Mouse (Mus musculus): ENCODE data around the gene Ptgs1.

Gene Ptgs1

DNA sequence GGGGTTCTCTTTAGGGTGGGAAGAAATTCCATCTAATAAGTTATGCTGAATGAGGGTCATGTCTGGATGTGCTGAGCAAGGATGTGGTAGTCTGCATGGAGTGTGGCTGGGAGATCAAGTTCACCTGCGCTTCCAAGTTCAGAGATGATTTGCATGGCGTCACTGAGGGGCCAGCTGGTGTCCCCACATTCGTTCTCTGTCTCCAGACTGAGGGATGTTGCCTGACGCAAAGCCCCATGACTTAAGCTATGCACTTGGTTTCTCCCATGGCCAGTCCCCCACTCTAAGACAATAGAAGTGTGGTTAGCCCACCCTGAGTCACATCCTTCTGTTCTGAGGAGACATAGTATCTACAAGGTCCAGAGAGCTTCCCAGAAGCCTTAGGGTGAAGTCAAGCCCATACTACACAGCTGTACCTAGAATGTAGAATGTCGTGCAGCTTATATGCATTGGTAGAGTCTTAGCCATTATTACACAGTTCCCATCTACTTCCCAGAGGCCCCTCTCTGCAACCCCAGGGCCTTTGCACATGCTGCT, 15.0 kb upstream of the Ptgs1 start:
- DNase-seq = no peak

- no peak for DNase-seq
These were observed 13.7 kb upstream of the Ptgs1 start for GRCm38 (mm10) chr2:36216546-36216945.

- no peak for DNase-seq
These were observed 13.2 kb upstream of the Ptgs1 start for GRCm38 (mm10) chr2:36216953-36217573.

DNA sequence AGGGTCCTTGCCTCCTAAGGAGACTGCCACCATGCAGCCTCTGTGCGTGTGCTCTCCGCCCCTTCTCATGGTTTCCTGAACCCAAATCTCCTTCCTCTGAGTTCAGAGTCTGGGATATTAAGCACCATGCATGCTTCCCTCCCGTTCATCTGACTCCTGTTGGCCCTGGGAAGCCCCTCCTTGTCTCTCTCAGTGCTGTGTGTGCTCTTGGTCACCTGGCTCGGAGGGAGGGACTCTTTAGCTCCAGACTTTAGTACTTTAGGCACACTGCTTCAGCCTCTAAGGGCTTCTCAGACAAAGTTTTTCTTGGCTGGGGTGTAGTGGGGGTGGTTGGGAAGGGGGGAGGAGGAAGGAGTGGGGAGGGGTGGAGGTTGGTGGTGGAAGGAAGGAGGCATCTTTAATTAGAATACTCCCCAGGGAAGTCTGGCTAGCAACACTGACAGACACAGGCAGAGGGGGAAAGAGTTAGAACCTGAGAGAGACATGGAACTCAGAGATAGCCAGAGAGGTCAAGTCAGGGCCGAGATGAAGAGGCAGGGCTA, 12.5 kb upstream of the Ptgs1 start:
- DNase-seq = no peak

- no peak for DNase-seq
These were observed 10.1 kb upstream of the Ptgs1 start for GRCm38 (mm10) chr2:36220106-36220505.

DNA sequence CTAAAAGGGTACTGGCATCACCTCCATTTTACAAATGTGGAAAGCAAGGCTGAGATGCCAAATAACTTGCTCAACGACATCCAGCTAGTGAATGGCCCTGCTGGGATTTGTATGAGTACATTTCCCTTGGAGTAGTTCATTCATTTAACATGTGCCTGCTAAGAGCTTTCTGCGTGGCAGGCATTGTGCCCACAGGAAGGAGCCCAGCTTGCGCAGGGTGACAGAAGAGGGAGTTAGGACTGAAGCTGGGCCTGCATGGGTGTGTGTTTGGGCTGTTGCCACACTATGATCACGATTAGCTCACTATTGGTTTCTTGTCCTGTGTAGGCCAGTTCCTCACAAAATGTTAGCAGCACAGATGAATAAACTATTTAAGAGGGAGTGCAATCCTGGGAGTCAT, 9.3 kb upstream of the Ptgs1 start:
- DNase-seq = no peak

DNA sequence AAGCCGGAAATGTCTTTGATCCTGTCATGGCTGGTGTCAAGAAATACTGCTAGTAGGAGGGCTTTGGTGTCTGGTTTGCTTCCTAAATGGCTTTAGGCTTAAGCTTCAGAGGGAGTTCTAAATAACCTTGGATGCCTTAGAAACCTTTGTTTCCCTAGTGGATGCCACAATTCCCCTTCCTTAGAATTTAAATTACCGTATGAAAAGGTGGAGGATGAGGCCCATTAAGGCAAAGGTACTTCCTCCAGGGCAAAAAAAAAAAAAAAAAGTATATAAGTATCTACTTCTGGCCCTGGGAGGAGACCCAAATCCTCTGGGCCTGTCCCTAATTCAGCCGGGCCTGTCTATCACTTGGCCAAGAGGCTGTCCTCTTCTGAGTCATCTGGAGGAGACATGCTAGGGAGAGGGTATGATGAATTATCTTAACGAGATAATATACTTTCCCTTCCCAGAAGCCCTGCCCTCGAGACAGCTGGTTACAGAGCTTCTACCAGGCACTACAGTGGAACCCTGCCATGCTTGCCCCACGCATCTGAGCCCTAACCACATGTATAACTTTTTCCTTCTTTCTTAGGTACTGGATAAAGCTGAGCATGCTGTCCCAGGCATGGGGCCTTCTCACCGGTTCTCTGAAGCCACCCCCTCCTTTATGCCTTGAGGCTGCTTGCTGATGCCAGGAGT, 7.9 kb upstream of the Ptgs1 start:
- DNase-seq = no peak

DNA sequence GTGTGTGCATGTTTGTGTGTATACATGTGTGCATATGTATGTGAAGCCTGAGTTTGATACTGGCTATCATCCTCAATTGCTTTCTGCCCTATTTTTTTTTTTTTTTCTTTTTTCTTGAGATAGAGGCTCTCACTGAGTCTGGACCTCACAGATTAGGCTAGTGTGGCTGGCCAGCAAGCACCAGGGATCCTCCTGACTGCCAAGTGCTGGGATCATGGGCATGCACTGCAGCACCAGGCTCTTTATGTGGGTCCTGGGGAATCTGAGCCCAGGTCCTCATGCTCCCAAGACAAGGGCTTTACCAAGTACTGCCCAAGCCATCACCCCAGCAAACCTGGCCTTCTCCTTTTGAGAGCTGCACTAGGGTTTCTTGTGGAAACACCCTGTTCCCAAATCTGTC, 6.8 kb upstream of the Ptgs1 start:
- no peak for DNase-seq

DNA sequence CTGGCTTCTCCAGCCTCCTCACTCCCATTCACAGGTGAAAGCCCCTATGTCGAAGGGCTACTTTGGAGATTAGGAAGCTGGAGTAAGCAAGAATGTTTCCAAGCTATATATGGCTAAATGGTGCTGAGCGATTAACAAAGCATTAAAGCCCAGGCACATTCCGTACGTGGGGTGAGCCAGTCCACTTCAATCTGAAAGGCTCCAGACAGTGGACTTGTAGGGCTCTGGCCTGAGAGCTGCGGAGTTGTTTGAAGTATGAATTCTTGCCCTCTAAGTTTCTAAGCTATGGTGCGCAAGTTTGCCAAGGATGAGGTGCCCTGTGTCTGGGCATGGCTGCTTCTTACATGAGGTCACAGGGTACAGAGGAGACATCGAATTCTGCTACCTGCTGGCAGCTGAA, 6.1 kb upstream of the Ptgs1 start:
- DNase-seq = no peak

DNA sequence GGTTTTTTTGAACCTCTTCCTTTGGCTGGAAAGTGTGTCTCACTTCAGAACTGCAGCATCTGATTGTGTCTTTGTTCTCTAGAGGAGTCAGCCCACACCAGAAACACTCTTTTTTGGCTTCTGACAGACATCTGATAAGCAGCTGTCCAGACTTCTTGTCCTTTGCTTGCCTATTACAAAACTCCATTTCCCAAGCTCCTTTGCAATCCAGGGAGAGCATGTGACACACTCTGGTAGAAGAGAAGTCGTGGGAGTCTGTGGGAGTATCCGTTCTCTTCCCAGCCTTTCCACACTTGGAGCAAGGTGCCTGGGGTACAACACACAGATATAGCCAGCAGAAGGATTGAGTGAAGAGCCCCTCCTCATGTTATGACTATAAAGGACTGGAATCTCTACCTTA, 5.6 kb upstream of the Ptgs1 start:
- no peak for DNase-seq

DNA sequence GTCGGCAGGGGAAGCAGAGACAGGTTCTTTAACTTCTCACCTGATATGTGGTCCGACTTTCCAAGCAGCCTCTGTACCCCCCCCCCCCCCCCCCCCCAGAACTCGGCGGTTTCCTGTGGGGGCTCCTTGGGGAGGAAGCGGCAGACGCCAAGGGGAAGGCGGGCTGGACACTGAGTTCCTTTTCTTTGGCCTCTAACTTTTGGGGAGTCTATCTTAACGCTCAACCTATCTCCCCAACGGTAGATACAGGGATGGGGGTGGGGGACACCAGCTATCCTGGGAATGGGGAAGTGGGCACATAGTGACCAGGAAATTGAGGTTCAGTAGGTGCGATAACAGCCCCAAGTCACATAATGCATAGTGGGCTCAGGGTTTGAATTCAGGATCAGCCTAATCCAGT, 741 bp downstream of the Ptgs1 start:
- no peak for DNase-seq

DNA sequence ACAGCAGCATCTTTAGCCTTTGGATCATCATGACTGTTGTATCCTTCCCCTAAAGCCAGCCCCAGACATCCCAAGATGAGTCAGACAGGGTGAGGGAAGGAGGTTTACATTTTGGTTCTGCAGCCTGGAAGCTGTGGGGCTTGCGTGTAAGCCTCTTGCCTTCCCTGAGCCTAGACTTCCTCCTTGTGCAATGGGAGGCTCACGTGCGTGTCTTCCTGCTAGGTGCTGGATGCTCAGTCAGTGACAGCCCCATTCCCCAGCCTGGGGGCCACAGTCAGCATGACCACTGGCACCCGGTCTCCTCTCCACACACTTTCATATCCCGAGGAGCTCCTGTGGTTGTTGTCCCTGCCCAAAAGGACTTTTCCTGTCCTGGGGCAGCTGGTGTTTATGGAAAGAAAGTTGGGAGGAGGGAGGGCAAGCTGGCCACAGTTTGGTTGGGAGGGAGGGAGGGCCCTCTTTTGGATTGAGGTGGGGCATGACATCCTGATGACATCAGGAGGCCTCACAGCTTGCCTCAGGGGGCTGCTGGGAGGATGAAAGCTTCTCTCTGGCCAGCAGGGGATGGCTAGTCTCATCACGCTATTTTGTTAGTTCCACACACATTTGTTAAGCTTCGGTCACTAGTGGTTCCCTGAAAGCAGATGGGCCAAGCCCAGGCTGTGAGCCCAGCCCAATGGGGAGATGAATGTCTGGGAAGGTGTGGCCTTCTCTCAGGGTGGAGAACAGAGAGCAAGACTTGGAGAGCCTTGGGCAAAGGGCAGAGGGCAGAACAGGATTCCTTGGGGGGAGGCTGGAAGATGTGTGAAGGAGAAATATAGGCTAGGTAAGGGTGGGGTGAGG, 4.5 kb downstream of the Ptgs1 start:
- DNase-seq = no peak

DNA sequence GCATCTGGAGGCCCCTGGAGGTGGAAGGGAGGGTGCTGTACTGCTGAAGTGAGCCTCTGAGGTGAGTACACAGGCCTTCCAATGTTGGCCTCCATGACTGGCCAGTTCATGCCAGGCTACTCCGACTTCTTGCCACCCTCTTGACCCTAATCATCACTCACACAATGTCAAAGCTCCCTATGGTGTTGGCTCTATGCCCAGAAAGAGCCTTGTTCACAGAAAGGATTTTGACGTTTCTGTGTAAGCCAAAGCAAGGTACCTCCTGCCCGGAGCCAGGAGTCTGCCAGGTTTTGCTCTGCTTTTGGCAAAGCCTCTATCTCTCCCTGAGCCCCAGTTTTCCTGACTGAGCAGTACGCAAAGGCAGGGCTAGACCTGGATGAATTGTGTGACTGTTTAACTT, 5.7 kb downstream of the Ptgs1 start:
- peak; percentile 75 for DNase-seq

DNA sequence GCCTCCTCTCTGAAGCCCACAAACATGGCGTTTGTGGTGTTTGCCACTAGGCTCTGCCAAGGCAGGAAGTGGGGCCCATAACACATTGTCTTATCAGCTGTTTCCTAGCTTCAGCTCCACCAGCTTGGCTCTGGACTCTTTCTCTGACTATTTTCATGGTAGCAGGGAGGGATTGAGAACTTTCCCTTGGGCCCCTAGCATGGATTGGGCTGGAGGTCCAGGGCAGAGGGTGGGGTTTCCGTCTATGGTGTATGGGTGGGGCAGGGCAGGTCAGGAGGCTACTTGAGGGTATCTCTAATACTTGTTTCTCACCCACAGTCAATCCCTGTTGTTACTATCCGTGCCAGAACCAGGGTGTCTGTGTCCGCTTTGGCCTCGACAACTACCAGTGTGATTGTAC, 6.7 kb downstream of the Ptgs1 start:
- no peak for DNase-seq

GRCm38 (mm10) chr2:36237557-36237956, 7.3 kb downstream of the Ptgs1 start:
- no peak for DNase-seq

GRCm38 (mm10) chr2:36238467-36238866, 8.2 kb downstream of the Ptgs1 start:
- no peak for DNase-seq

GRCm38 (mm10) chr2:36238951-36239350, 8.7 kb downstream of the Ptgs1 start:
- no peak for DNase-seq

- DNase-seq = peak; percentile 52
These were observed 12.3 kb downstream of the Ptgs1 start for GRCm38 (mm10) chr2:36242514-36242913.

DNA sequence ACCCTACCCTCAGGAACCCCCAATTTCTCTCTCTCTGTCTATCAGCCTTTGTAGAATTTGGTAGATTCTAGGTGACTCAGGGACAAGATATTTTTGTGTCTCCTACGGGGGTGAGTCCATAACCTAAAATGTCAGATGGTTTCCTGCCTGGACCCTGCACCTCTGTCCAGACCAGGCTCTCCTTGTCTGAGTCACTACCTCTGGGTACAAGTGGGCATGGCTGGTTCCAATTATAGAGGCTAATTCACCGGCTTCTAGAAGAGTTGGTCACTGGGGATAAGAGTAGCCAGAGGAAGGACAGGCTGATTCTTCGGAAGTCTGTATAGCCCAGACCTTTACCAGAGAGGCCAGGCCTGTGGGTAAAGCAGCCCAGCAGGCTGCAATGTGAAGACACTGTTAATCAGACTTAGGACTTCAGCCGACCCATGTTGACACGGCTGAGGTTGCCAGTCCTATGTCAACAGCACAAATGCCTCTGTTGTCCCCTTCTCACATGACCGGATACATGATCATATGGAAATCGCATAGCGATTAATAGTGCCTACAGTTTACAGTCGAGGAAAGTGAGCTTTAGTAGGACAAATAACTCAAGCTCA, 13.2 kb downstream of the Ptgs1 start:
- DNase-seq = no peak

GRCm38 (mm10) chr2:36243892-36244309, 13.7 kb downstream of the Ptgs1 start:
- no peak for DNase-seq

DNA sequence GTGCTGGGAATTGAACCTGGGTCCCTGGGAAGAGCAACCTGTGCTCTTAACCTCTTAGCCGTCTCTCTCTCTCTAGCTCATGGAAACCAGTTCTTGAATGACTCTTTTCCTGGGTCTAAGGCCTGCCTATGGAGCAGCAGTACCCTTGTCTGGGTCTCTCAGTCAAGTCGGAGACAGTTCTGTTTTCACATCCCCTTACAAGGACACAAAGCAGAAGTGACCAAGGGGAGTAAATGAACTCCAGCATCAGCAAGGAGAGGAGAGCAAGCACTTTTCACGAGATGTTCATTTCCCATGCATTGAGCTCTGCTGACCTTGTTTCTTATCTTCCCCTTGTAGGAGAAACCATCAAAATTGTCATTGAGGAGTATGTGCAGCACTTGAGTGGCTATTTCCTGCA, 14.5 kb downstream of the Ptgs1 start:
- DNase-seq = no peak

DNA sequence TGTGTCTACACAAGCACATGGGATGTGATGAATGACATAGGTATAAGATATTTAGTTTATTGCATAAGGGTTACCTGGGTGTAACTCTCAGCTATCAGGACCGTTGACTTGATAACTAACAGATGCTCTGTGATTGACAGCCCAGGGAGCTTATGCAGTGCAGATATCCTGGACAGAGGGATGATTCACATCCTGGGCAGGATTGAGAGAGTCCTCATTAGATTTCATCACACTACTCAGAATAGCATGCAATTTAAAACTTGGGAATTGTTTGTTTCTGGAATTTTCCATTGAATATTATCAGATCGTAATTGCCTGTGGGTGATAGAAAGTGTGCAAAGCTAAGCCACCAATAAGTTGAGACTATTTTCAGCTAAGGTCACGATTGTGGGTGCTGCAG, 17.7 kb downstream of the Ptgs1 start:
- DNase-seq = no peak

DNA sequence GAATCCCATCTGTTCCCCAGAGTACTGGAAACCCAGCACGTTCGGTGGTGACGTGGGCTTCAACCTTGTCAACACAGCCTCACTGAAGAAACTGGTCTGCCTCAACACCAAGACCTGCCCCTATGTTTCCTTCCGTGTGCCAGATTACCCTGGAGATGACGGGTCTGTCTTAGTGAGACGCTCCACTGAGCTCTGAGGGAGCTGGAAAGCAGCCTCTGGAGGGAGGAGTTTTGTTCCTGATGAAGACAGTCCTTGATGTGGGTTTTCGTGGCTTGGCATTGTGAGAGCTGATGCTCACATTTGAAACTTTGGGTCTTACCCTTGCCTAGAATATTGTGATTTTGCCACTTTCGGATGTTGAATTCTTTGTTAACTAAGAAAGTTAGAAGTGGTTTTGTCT, 20.9 kb downstream of the Ptgs1 start:
- no peak for DNase-seq

Data from cerebellum, adult 11 months (tissue).